Mouse (Mus musculus) bone marrow macrophage, adult 2 months (primary cell): ENCODE data around the gene Pacsin1.

Source experiments
- CTCF ChIP-seq: IDR thresholded peaks from 2 replicates; pipeline ENCODE4 v1.5.1; 2012; ENCODE audit warnings: low read depth, mild to moderate bottlenecking, low read length, moderate library complexity
- POLR2A ChIP-seq: IDR thresholded peaks from 2 replicates; pipeline ENCODE4 v1.6.1; 2012; ENCODE audit warnings: mild to moderate bottlenecking, low read depth, low read length, borderline replicate concordance

DNA sequence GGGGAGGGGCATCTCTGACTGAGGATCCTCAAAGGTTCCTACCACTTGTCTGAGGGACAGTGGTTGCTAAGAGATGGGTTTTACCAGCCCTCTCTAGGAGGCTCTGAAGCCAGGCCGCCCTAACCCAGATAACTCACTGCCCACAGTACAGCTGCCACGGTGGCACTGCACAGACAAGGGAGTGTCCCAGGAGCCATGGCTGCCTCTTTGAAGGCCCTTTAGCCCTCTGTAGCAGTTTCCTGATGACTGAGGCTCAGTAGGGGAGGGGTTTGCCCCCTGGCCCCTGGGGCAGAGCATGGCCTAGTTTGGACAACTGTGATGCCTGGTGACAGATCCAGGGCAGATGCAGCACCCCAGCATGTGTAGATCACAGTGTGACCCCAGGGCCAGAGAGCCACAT is 45.5 kb downstream of the Pacsin1 start:
- no peak for TF ChIP-seq CTCF
- TF ChIP-seq POLR2A = no peak
